Mouse (Mus musculus) kidney, embryonic 16.5 days (tissue): ENCODE results near the gene Scarf2. TPM values are rescaled to one million over a fixed set of nuclear protein-coding genes. Genes with fewer than 3 reads are reported as not detected.

ENCODE experiments used
- ATAC-seq: fragments of 200-750 bp; cut with Nextera tagmentation; 2 replicates; pipeline ENCODE4 v1.8.0; 2017; ENCODE audit warnings: moderate TSS enrichment; ENCODE audit not compliant: low FRiP score, low TSS enrichment
- H3K27ac ChIP-seq: fragments of 300-500 bp; sonication (generic); 2 replicates; pipeline ENCODE4 v1.5.1; 2014; ENCODE audit warnings: low read length
- H3K27me3 ChIP-seq: fragments of 300-500 bp; sonication (generic); 2 replicates; pipeline ENCODE4 v1.6.1; 2014; ENCODE audit warnings: low read length, control low read depth, mixed read lengths; ENCODE audit not compliant: insufficient read depth
- H3K36me3 ChIP-seq: fragments of 300-500 bp; sonication (generic); 2 replicates; pipeline ENCODE4 v1.6.1; 2014; ENCODE audit warnings: low read length, control low read depth, mixed read lengths; ENCODE audit not compliant: insufficient read depth
- H3K4me1 ChIP-seq: fragments of 300-500 bp; sonication (generic); 2 replicates; pipeline ENCODE4 v1.6.1; 2014; ENCODE audit warnings: low read length, control low read depth, mixed read lengths; ENCODE audit not compliant: insufficient read depth
- H3K4me2 ChIP-seq: fragments of 300-500 bp; sonication (generic); replicated peaks from 2 replicates; pipeline ENCODE4 v1.6.1; 2014; ENCODE audit warnings: low read depth, low read length
- H3K4me3 ChIP-seq: fragments of 300-500 bp; sonication (generic); 2 replicates; pipeline ENCODE4 v1.5.1; 2014; ENCODE audit warnings: mild to moderate bottlenecking, low read length
- H3K9ac ChIP-seq: fragments of 300-500 bp; sonication (generic); replicated peaks from 2 replicates; pipeline ENCODE4 v1.6.1; 2014; ENCODE audit warnings: low read length
- H3K9me3 ChIP-seq: fragments of 300-500 bp; sonication (generic); 2 replicates; pipeline ENCODE4 v1.6.1; 2016; ENCODE audit warnings: low read length, control low read depth
- WGBS: fragments of 180-500 bp; shearing (Covaris S2); extraction: QIAGEN DNeasy Blood & Tissue Kit; methylation state at CpG from one replicate; pipeline ENCODE4 v1.1.7; 2014; 5-methylcytosine and 5-hydroxymethylcytosine counted together
- polyA plus RNA-seq: library from polyadenylated mRNA; unstranded; fragments of >200 nt; fragmentation: Nextera tagmentation; extraction: Ambion mirVana; gene quantifications from 2 replicates; pipeline ENCODE4 v1.2.1, GENCODE M21; 2015

Scarf2 gene
- 8.1 and 8.9 TPM in 2 replicates for polyA plus RNA-seq

GRCm38 (mm10) chr16:17796971-17797811 is at the start of gene Scarf2:
TSS of gene Scarf2 (plus strand) at chr16:17797282.
- ATAC-seq: peak; percentile 72
- H3K9me3 ChIP-seq: no peaks in the 10 kb centered on the region
- H3K27me3 ChIP-seq: peaks cover 41% of the 10 kb centered on the region
- H3K4me1 ChIP-seq: peaks cover 44% of the 10 kb centered on the region
- peak within 1 kb of the TSS; percentile 65 for H3K4me3 ChIP-seq
- WGBS: under 1% methylated on average over 58 of the region's 81 CpGs
- H3K27ac ChIP-seq: peak within 1 kb of the TSS; percentile 95
- peak within 1 kb of the TSS; percentile 81 for H3K4me2 ChIP-seq
- H3K36me3 ChIP-seq: peaks cover 6% of the 10 kb centered on the region; the same call in 1 of the 2 replicates
- peak within 1 kb of the TSS; percentile 89 for H3K9ac ChIP-seq

GRCm38 (mm10) chr16:17753001-17753400 is 44.1 kb upstream of the Scarf2 start:
- WGBS: 30% methylated on average over 3 of the region's 3 CpGs
- H3K4me3 ChIP-seq: no peak overlapping the region
- H3K27ac ChIP-seq: no peak overlapping the region

GRCm38 (mm10) chr16:17753686-17754085 is 43.4 kb upstream of the Scarf2 start:
- no peaks in the 10 kb centered on the region for H3K36me3 ChIP-seq
- H3K27ac ChIP-seq: no peak overlapping the region
- H3K27me3 ChIP-seq: no peaks in the 10 kb centered on the region
- 25% methylated on average over 1 of the region's 1 CpGs for WGBS
- no peak overlapping the region for H3K4me3 ChIP-seq
- peaks cover 1% of the 10 kb centered on the region for H3K4me1 ChIP-seq
- H3K4me2 ChIP-seq: no peak overlapping the region
- no peak overlapping the region for H3K9ac ChIP-seq
- ATAC-seq: no peak
- no peaks in the 10 kb centered on the region for H3K9me3 ChIP-seq

More at GRCm38 (mm10) chr16:17753001-17753400, 44.1 kb upstream of the Scarf2 start:
- Histone ChIP-seq H3K9me3 (no peaks in the 10 kb centered on the region), H3K4me2 (no peak overlapping the region), H3K9ac (no peak overlapping the region), H3K36me3 (no peaks in the 10 kb centered on the region), H3K27me3 (no peaks in the 10 kb centered on the region), H3K4me1 (no peaks in the 10 kb centered on the region)
- no peak for ATAC-seq

GRCm38 (mm10) chr16:17757756-17758155 is 39.3 kb upstream of the Scarf2 start:
- no peak for ATAC-seq
- Histone ChIP-seq H3K4me1 (peaks cover 19% of the 10 kb centered on the region), H3K36me3 (no peaks in the 10 kb centered on the region), H3K4me2 (no peak overlapping the region), H3K27me3 (no peaks in the 10 kb centered on the region), H3K27ac (no peak overlapping the region), H3K9me3 (no peaks in the 10 kb centered on the region), H3K9ac (no peak overlapping the region), H3K4me3 (no peak overlapping the region)
- 100% methylated on average over 1 of the region's 1 CpGs for WGBS

- Histone ChIP-seq H3K36me3 (no peaks in the 10 kb centered on the region), H3K9ac (peak overlapping the region; percentile 89), H3K4me3 (peak overlapping the region; percentile 64), H3K4me1 (peaks cover 19% of the 10 kb centered on the region), H3K4me2 (peak overlapping the region; percentile 92), H3K27me3 (no peaks in the 10 kb centered on the region), H3K27ac (peak overlapping the region; percentile 39; the same call in 1 of the 2 replicates), H3K9me3 (no peaks in the 10 kb centered on the region)
- WGBS: 48% methylated on average over 9 of the region's 9 CpGs
- ATAC-seq: peak; percentile 32; the same call in 1 of the 2 replicates
Observed at GRCm38 (mm10) chr16:17758902-17759301, 38.2 kb upstream of the Scarf2 start.

- 2% methylated on average over 13 of the region's 28 CpGs for WGBS
- peak; percentile 93 for ATAC-seq
- 0 out of 2 replicates have a peak, but pooled peaks cover 2% of the 10 kb centered on the region for H3K36me3 ChIP-seq
- no peaks in the 10 kb centered on the region for H3K27me3 ChIP-seq
- no peaks in the 10 kb centered on the region for H3K9me3 ChIP-seq
- H3K27ac ChIP-seq: peak within 1 kb of the TSS; percentile 58; the same call in 1 of the 2 replicates
- H3K9ac ChIP-seq: peak within 1 kb of the TSS; percentile 89
- peaks cover 19% of the 10 kb centered on the region for H3K4me1 ChIP-seq
- peak within 1 kb of the TSS; percentile 92 for H3K4me2 ChIP-seq
- peak within 1 kb of the TSS; percentile 64 for H3K4me3 ChIP-seq
Observed at GRCm38 (mm10) chr16:17759344-17759773, 37.7 kb upstream of the Scarf2 start, which contains the start of gene Klhl22. TSS of gene Klhl22 (plus strand) at chr16:17759618.

GRCm38 (mm10) chr16:17759813-17760321 is 37.2 kb upstream of the Scarf2 start:
- peak overlapping the region; percentile 64 for H3K4me3 ChIP-seq
- H3K4me1 ChIP-seq: peaks cover 19% of the 10 kb centered on the region
- WGBS: under 1% methylated on average over 54 of the region's 54 CpGs
- ATAC-seq: peak; percentile 72
- peak overlapping the region; percentile 58; the same call in 1 of the 2 replicates for H3K27ac ChIP-seq
- H3K9ac ChIP-seq: peak overlapping the region; percentile 89
- H3K9me3 ChIP-seq: no peaks in the 10 kb centered on the region
- 0 out of 2 replicates have a peak, but pooled peaks cover 4% of the 10 kb centered on the region for H3K36me3 ChIP-seq
- H3K4me2 ChIP-seq: peak overlapping the region; percentile 92
- H3K27me3 ChIP-seq: no peaks in the 10 kb centered on the region

GRCm38 (mm10) chr16:17760657-17761056 is 36.4 kb upstream of the Scarf2 start:
- Histone ChIP-seq H3K4me2 (peak overlapping the region; percentile 92), H3K4me1 (peaks cover 19% of the 10 kb centered on the region), H3K27me3 (no peaks in the 10 kb centered on the region), H3K4me3 (peak overlapping the region; percentile 64), H3K36me3 (0 out of 2 replicates have a peak, but pooled peaks cover 4% of the 10 kb centered on the region), H3K9ac (no peak overlapping the region), H3K9me3 (no peaks in the 10 kb centered on the region), H3K27ac (no peak overlapping the region)
- 41% methylated on average over 8 of the region's 8 CpGs for WGBS
- ATAC-seq: no peak

- 18% methylated on average over 1 of the region's 1 CpGs for WGBS
Observed at GRCm38 (mm10) chr16:17761074-17761473, 36.0 kb upstream of the Scarf2 start.

More at GRCm38 (mm10) chr16:17761074-17761473, 36.0 kb upstream of the Scarf2 start:
- Histone ChIP-seq H3K27ac (no peak overlapping the region), H3K4me2 (peak overlapping the region; percentile 92), H3K27me3 (no peaks in the 10 kb centered on the region), H3K9ac (no peak overlapping the region), H3K4me1 (peaks cover 19% of the 10 kb centered on the region), H3K9me3 (no peaks in the 10 kb centered on the region), H3K36me3 (0 out of 2 replicates have a peak, but pooled peaks cover 8% of the 10 kb centered on the region), H3K4me3 (peak overlapping the region; percentile 64; the same call in 1 of the 2 replicates)
- no peak for ATAC-seq
